Mouse (Mus musculus) right cerebral cortex, postnatal 4 days (tissue): ENCODE data around the gene Smco1.

ENCODE experiments used
- DNase-seq: peaks from one replicate; pipeline ENCODE4 v3.0.0-alpha.2; 2022

The Smco1 gene

GRCm38 (mm10) chr16:32312386-32312785 is 41.1 kb downstream of the Smco1 start:
- DNase-seq, result no peak

- no peak for DNase-seq
Observed at GRCm38 (mm10) chr16:32312859-32313258, 41.6 kb downstream of the Smco1 start.

GRCm38 (mm10) chr16:32316601-32317000 is 45.3 kb downstream of the Smco1 start:
- DNase-seq, result no peak

GRCm38 (mm10) chr16:32323953-32324352 is 52.7 kb downstream of the Smco1 start:
- no peak for DNase-seq
